Mouse (Mus musculus): ENCODE measurements around the gene Zfp697. TPM values are rescaled to one million over a fixed set of nuclear protein-coding genes. Genes with fewer than 3 reads are reported as not detected.
"Not testable (repeated sequence)": the region's sequence is repeated elsewhere in the genome, so short reads cannot be mapped to it uniquely, and the experiment has no call there.

Gene Zfp697
- total RNA-seq (2021) = 10 to 100 TPM; 32.1 to 38.1 TPM

- peak; percentile 85 to 86 for DNase-seq (ENCODE audit: low spot score in 2 of 2)
- intact Hi-C loops (cut with DNase I) = loop anchor here (2.0 kb wide), 1 partner anchor 36 kb away; no protein-coding TSS in a partner anchor
Observed at GRCm38 (mm10) chr3:98382246-98382939, at the start of gene Zfp697. Gene Zfp697 (plus strand): TSS chr3:98382461.

GRCm38 (mm10) chr3:98334010-98334409 is 48.3 kb upstream of the Zfp697 start:
- no peak for DNase-seq (ENCODE audit: low spot score in 2 of 2)
- intact Hi-C loops (cut with DNase I) = no loop called here

GRCm38 (mm10) chr3:98335331-98335730 is 46.9 kb upstream of the Zfp697 start:
- intact Hi-C loops (cut with DNase I) = no loop called here
- no peak for DNase-seq (ENCODE audit: low spot score in 2 of 2)

- DNase-seq (ENCODE audit: low spot score in 2 of 2) = no peak
- intact Hi-C loops (cut with DNase I) = no loop called here
Observed at GRCm38 (mm10) chr3:98335886-98336285, 46.4 kb upstream of the Zfp697 start.

GRCm38 (mm10) chr3:98336661-98337654 is 45.3 kb upstream of the Zfp697 start:
- intact Hi-C loops (cut with DNase I) = no loop called here
- no peak for DNase-seq (ENCODE audit: low spot score in 2 of 2)

GRCm38 (mm10) chr3:98338584-98339041 is 43.6 kb upstream of the Zfp697 start:
- no peak for DNase-seq (ENCODE audit: low spot score in 2 of 2)
- intact Hi-C loops (cut with DNase I) = no loop called here

- peak; percentile 28 to 43 for DNase-seq (ENCODE audit: low spot score in 2 of 2)
- intact Hi-C loops (cut with DNase I) = no loop called here
Observed at GRCm38 (mm10) chr3:98339097-98339705, 43.1 kb upstream of the Zfp697 start.

- intact Hi-C loops (cut with DNase I) = not testable (repeated sequence)
- peak in 1 of 2 experiments; percentile 33 for DNase-seq (ENCODE audit: low spot score in 2 of 2)
Observed at GRCm38 (mm10) chr3:98339706-98340109, 42.6 kb upstream of the Zfp697 start, which contains the start of gene Phgdh. Gene Phgdh (minus strand): TSS chr3:98339990.

- intact Hi-C loops (cut with DNase I) = no loop called here
- no peak for DNase-seq (ENCODE audit: low spot score in 2 of 2)
Observed at GRCm38 (mm10) chr3:98340818-98341594, 41.3 kb upstream of the Zfp697 start.

GRCm38 (mm10) chr3:98343235-98343634 is 39.0 kb upstream of the Zfp697 start:
- intact Hi-C loops (cut with DNase I) = no loop called here

GRCm38 (mm10) chr3:98348106-98348505 is 34.2 kb upstream of the Zfp697 start:
- intact Hi-C loops (cut with DNase I) = no loop called here
- DNase-seq (ENCODE audit: low spot score in 2 of 2) = no peak

More at GRCm38 (mm10) chr3:98343235-98343634, 39.0 kb upstream of the Zfp697 start:
- no peak for DNase-seq (ENCODE audit: low spot score in 2 of 2)

GRCm38 (mm10) chr3:98348705-98349104 is 33.6 kb upstream of the Zfp697 start:
- intact Hi-C loops (cut with DNase I) = no loop called here
- no peak for DNase-seq (ENCODE audit: low spot score in 2 of 2)

GRCm38 (mm10) chr3:98353892-98354291 is 28.4 kb upstream of the Zfp697 start:
- intact Hi-C loops (cut with DNase I) = no loop called here
- DNase-seq (ENCODE audit: low spot score in 2 of 2) = peak in 1 of 2 experiments; percentile 60

GRCm38 (mm10) chr3:98355344-98356025 is 26.8 kb upstream of the Zfp697 start:
- no peak for DNase-seq (ENCODE audit: low spot score in 2 of 2)
- intact Hi-C loops (cut with DNase I) = no loop called here

GRCm38 (mm10) chr3:98356026-98356365 is 26.3 kb upstream of the Zfp697 start:
- no peak for DNase-seq (ENCODE audit: low spot score in 2 of 2)
- intact Hi-C loops (cut with DNase I) = no loop called here

GRCm38 (mm10) chr3:98356632-98357370 is 25.5 kb upstream of the Zfp697 start:
- intact Hi-C loops (cut with DNase I) = no loop called here
- no peak for DNase-seq (ENCODE audit: low spot score in 2 of 2)

GRCm38 (mm10) chr3:98362753-98363152 is 19.5 kb upstream of the Zfp697 start:
- no peak for DNase-seq (ENCODE audit: low spot score in 2 of 2)
- intact Hi-C loops (cut with DNase I) = no loop called here

- intact Hi-C loops (cut with DNase I) = no loop called here
- DNase-seq (ENCODE audit: low spot score in 2 of 2) = no peak
Observed at GRCm38 (mm10) chr3:98366086-98366485, 16.2 kb upstream of the Zfp697 start.

Data from left cerebral cortex, postnatal 36 days (tissue).